Comparison of ENCODE assay signal across 19 mouse cellular contexts in genomic region chr10:60562946-60563345, GRCm38 (mm10).
DNase-seq lines count a peak whose midpoint lies in the region; ATAC-seq lines count a peak whose summit lies in the region.
"Had no signal": no experiment of that assay in that cellular context is flagged by ENCODE, and none has a peak within 500 bp of the region (broad histone marks: within the 10 kb centered on the region; RNA-seq: fewer than 3 reads in every experiment).

No protein-coding gene starts in this region.

- WGBS in heart, embryonic 14.5 days = 28% methylated on average over 7 of the region's 7 CpGs
- 28% methylated on average over 7 of the region's 7 CpGs for WGBS in stomach, embryonic 15.5 days

- peak; percentile 41 for DNase-seq in embryo, embryonic 10 days (ENCODE audit: low spot score)
- DNase-seq in embryo, embryonic 9.5 days (ENCODE audit: extremely low spot score) = no peak
- DNase-seq in heart, adult 11 months = no peak
- peak; percentile 39 for DNase-seq in retina, embryonic 14.5 days (ENCODE audit: low spot score)
- no peak for DNase-seq in retina, postnatal 1 day
- DNase-seq in urinary bladder, postnatal 10 days (ENCODE audit: low spot score) = no peak
- DNase-seq: adrenal gland, postnatal 36 days; cerebellum, postnatal 10 days; heart, adult 2 months; kidney, adult 2 months; kidney, postnatal 25 days; layer of hippocampus, adult 9-11 months; lung, postnatal 10 days; thymus, postnatal 4 days had no signal

- no peaks in the 10 kb centered on the region; the same call in none of the 2 replicates for H3K27me3 ChIP-seq in heart, embryonic 14.5 days (ENCODE audit: control insufficient read depth, insufficient read depth, low read length)
- no peaks in the 10 kb centered on the region for H3K27me3 ChIP-seq in stomach, embryonic 15.5 days (replicated peaks)
- H3K27me3 ChIP-seq: embryonic facial prominence, embryonic 15.5 days had no signal

- no peak overlapping the region for H3K9ac ChIP-seq in heart, embryonic 14.5 days (ENCODE audit: low read length)
- H3K9ac ChIP-seq in stomach, embryonic 15.5 days = no peak overlapping the region
- H3K9ac ChIP-seq: embryonic facial prominence, embryonic 15.5 days; hindbrain, embryonic 12.5 days; liver, embryonic 14.5 days had no signal

- H3K9me3 ChIP-seq in heart, embryonic 14.5 days (ENCODE audit: control insufficient read depth, low read length) = no peaks in the 10 kb centered on the region
- no peaks in the 10 kb centered on the region for H3K9me3 ChIP-seq in stomach, embryonic 15.5 days
- H3K9me3 ChIP-seq: embryonic facial prominence, embryonic 15.5 days; hindbrain, embryonic 12.5 days had no signal

- H3K36me3 ChIP-seq in heart, embryonic 14.5 days (ENCODE audit: control insufficient read depth, insufficient read depth, low read length) = no peaks in the 10 kb centered on the region
- no peaks in the 10 kb centered on the region for H3K36me3 ChIP-seq in stomach, embryonic 15.5 days
- H3K36me3 ChIP-seq: embryonic facial prominence, embryonic 15.5 days; hindbrain, embryonic 12.5 days had no signal

- peaks cover 15 to 20% of the 10 kb centered on the region in 2 experiments; a peak in 3 of 4 replicates for H3K4me1 ChIP-seq in heart, embryonic 14.5 days (ENCODE audit: control insufficient read depth in 2 of 2, insufficient read depth in 2 of 2, low read length in 2 of 2)
- no peaks in the 10 kb centered on the region for H3K4me1 ChIP-seq in stomach, embryonic 15.5 days

- peak overlapping the region in 1 of 2 experiments; percentile 3; a peak in 1 of 4 replicates for H3K4me3 ChIP-seq in heart, embryonic 14.5 days (ENCODE audit: control insufficient read depth in 1 of 2, insufficient read depth in 1 of 2, low read depth in 1 of 2, low read length in 2 of 2)
- no peak overlapping the region for H3K4me3 ChIP-seq in stomach, embryonic 15.5 days (replicated peaks)
- H3K4me3 ChIP-seq: embryonic facial prominence, embryonic 15.5 days; heart, adult 2 months; hindbrain, embryonic 12.5 days had no signal

- ATAC-seq in heart, embryonic 14.5 days (ENCODE audit: insufficient number of reproducible peaks, insufficient read depth, low FRiP score, low read depth) = 0 out of 2 replicates have a peak, but pooled peaks have one; percentile 28
- ATAC-seq in stomach, embryonic 15.5 days (ENCODE audit: insufficient read depth, low FRiP score, low read depth) = 0 out of 2 replicates have a peak, but pooled peaks have one; percentile 39

- no peak overlapping the region for H3K4me2 ChIP-seq in heart, embryonic 14.5 days (ENCODE audit: low read length)
- no peak overlapping the region for H3K4me2 ChIP-seq in stomach, embryonic 15.5 days
- H3K4me2 ChIP-seq: embryonic facial prominence, embryonic 15.5 days; hindbrain, embryonic 12.5 days had no signal

- H3K27ac ChIP-seq in heart, embryonic 14.5 days (replicated peaks in 1 of 2; ENCODE audit: control insufficient read depth in 1 of 2, insufficient read depth in 1 of 2, low read depth in 2 of 2, low read length in 2 of 2) = no peak overlapping the region
- no peak overlapping the region for H3K27ac ChIP-seq in stomach, embryonic 15.5 days
- H3K27ac ChIP-seq: embryonic facial prominence, embryonic 15.5 days; heart, adult 2 months; hindbrain, embryonic 12.5 days; liver, embryonic 14.5 days had no signal

Comparison
In these comparisons a context has a peak if more than half of its experiments do, and no peak if none do; other contexts are left out.
1. DNase-seq: peak in embryo, embryonic 10 days (single experiment) and retina, embryonic 14.5 days (single experiment); none in embryo, embryonic 9.5 days (single experiment), heart, adult 11 months (single experiment), retina, postnatal 1 day (single experiment) and urinary bladder, postnatal 10 days (single experiment).